8 mouse cellular contexts compared by ENCODE assay signal in genomic region chr9:40871369-40872155, GRCm38 (mm10). TPM values are rescaled to one million over a fixed set of nuclear protein-coding genes. Genes with fewer than 3 reads are reported as not detected.
A peak's percentile ranks its signal among the peaks of the same experiment; 100 is the strongest.
DNase-seq lines count a peak whose midpoint lies in the region; ATAC-seq and TF ChIP-seq lines count a peak whose summit lies in the region.

No protein-coding gene starts in this region.

- H3K9ac ChIP-seq in heart, embryonic 14.5 days (ENCODE audit: low read length) = no peak overlapping the region
- no peak overlapping the region for H3K9ac ChIP-seq in embryonic facial prominence, embryonic 13.5 days
- no peak overlapping the region for H3K9ac ChIP-seq in intestine, postnatal 0 days (ENCODE audit: low read depth, low read length)
- no peak overlapping the region for H3K9ac ChIP-seq in midbrain, postnatal 0 days (replicated peaks; ENCODE audit: low read length, poor library complexity, severe bottlenecking)

- no peak for TF ChIP-seq CTCF in intestine, postnatal 0 days (IDR thresholded peaks at IDR 0.05; ENCODE audit: low read depth)
- TF ChIP-seq CTCF in midbrain, postnatal 0 days (IDR thresholded peaks at IDR 0.05) = no peak

- H3K36me3 ChIP-seq in heart, embryonic 14.5 days (ENCODE audit: control insufficient read depth, insufficient read depth, low read length) = no peaks in the 10 kb centered on the region
- H3K36me3 ChIP-seq in embryonic facial prominence, embryonic 13.5 days = no peaks in the 10 kb centered on the region
- no peaks in the 10 kb centered on the region for H3K36me3 ChIP-seq in intestine, postnatal 0 days (ENCODE audit: control insufficient read depth, insufficient read depth)
- H3K36me3 ChIP-seq in midbrain, postnatal 0 days (ENCODE audit: insufficient read depth, low read length) = no peaks in the 10 kb centered on the region

- peak overlapping the region; percentile 44 for H3K4me2 ChIP-seq in heart, embryonic 14.5 days (ENCODE audit: low read length)
- peak overlapping the region; percentile 32 for H3K4me2 ChIP-seq in embryonic facial prominence, embryonic 13.5 days
- peak overlapping the region; percentile 63 for H3K4me2 ChIP-seq in intestine, postnatal 0 days (replicated peaks; ENCODE audit: low read depth)
- no peak overlapping the region for H3K4me2 ChIP-seq in midbrain, postnatal 0 days (ENCODE audit: low read depth, low read length, poor library complexity, severe bottlenecking)

- DNase-seq in heart, postnatal 10 days = no peak
- no peak for DNase-seq in midbrain, postnatal 0 days (ENCODE audit: low spot score)
- no peak for DNase-seq in gastrocnemius, adult 8-10 months (ENCODE audit: low spot score in 2 of 2)
- DNase-seq in frontal cortex, postnatal 14 days (ENCODE audit: low spot score in 2 of 2) = no peak
- DNase-seq in spleen, postnatal 14 days (ENCODE audit: low spot score in 2 of 2) = no peak

- H3K4me3 ChIP-seq in heart, embryonic 14.5 days (ENCODE audit: control insufficient read depth in 1 of 2, insufficient read depth in 1 of 2, low read depth in 1 of 2, low read length in 2 of 2) = peak overlapping the region; percentile 7 to 12; a peak in 3 of 4 replicates
- peak overlapping the region; percentile 20; the same call in 1 of the 2 replicates for H3K4me3 ChIP-seq in embryonic facial prominence, embryonic 13.5 days
- peak overlapping the region; percentile 35 for H3K4me3 ChIP-seq in intestine, postnatal 0 days (ENCODE audit: low read depth, low read length)
- H3K4me3 ChIP-seq in midbrain, postnatal 0 days (ENCODE audit: low read depth, low read length) = peak overlapping the region; percentile 11; the same call in 1 of the 2 replicates

- H3K27me3 ChIP-seq in heart, embryonic 14.5 days (ENCODE audit: control insufficient read depth, insufficient read depth, low read length) = peaks cover 75% of the 10 kb centered on the region
- peaks cover 82% of the 10 kb centered on the region for H3K27me3 ChIP-seq in embryonic facial prominence, embryonic 13.5 days
- peaks cover 70% of the 10 kb centered on the region for H3K27me3 ChIP-seq in intestine, postnatal 0 days (replicated peaks; ENCODE audit: control insufficient read depth, insufficient read depth, low read length)
- H3K27me3 ChIP-seq in midbrain, postnatal 0 days (ENCODE audit: insufficient read depth, low read length) = peaks cover 48% of the 10 kb centered on the region

- intact Hi-C loops in heart, postnatal 10 days (cut with DNase I) = no loop called here

- peaks cover 0 to 3% of the 10 kb centered on the region in 2 experiments; a peak in 2 of 4 replicates for H3K4me1 ChIP-seq in heart, embryonic 14.5 days (ENCODE audit: control insufficient read depth in 2 of 2, insufficient read depth in 2 of 2, low read length in 2 of 2)
- H3K4me1 ChIP-seq in embryonic facial prominence, embryonic 13.5 days = peaks cover 9% of the 10 kb centered on the region
- no peaks in the 10 kb centered on the region for H3K4me1 ChIP-seq in intestine, postnatal 0 days (replicated peaks; ENCODE audit: control insufficient read depth, insufficient read depth, low read length)
- peaks cover 3% of the 10 kb centered on the region; the same call in 1 of the 2 replicates for H3K4me1 ChIP-seq in midbrain, postnatal 0 days (ENCODE audit: insufficient read depth, low read length)

- no peak for ATAC-seq in heart, embryonic 14.5 days (ENCODE audit: insufficient number of reproducible peaks, insufficient read depth, low FRiP score, low read depth)
- no peak for ATAC-seq in embryonic facial prominence, embryonic 13.5 days (ENCODE audit: insufficient number of reproducible peaks, insufficient read depth, low FRiP score, low TSS enrichment, low read depth)
- ATAC-seq in intestine, postnatal 0 days = no peak
- ATAC-seq in midbrain, postnatal 0 days (ENCODE audit: low FRiP score) = no peak

- no peaks in the 10 kb centered on the region for H3K9me3 ChIP-seq in heart, embryonic 14.5 days (ENCODE audit: control insufficient read depth, low read length)
- H3K9me3 ChIP-seq in embryonic facial prominence, embryonic 13.5 days = no peaks in the 10 kb centered on the region
- H3K9me3 ChIP-seq in intestine, postnatal 0 days (ENCODE audit: control insufficient read depth) = no peaks in the 10 kb centered on the region
- H3K9me3 ChIP-seq in midbrain, postnatal 0 days (ENCODE audit: low read length) = no peaks in the 10 kb centered on the region

- WGBS in heart, embryonic 14.5 days = 2% methylated on average over 34 of the region's 34 CpGs
- WGBS in embryonic facial prominence, embryonic 13.5 days = under 1% methylated on average over 34 of the region's 34 CpGs
- WGBS in intestine, postnatal 0 days = 2% methylated on average over 34 of the region's 34 CpGs
- WGBS in midbrain, postnatal 0 days = under 1% methylated on average over 34 of the region's 34 CpGs

- no peak overlapping the region for H3K27ac ChIP-seq in heart, embryonic 14.5 days (replicated peaks in 1 of 2; ENCODE audit: control insufficient read depth in 1 of 2, insufficient read depth in 1 of 2, low read depth in 2 of 2, low read length in 2 of 2)
- no peak overlapping the region for H3K27ac ChIP-seq in embryonic facial prominence, embryonic 13.5 days
- no peak overlapping the region for H3K27ac ChIP-seq in intestine, postnatal 0 days (ENCODE audit: low read depth, low read length)
- H3K27ac ChIP-seq in midbrain, postnatal 0 days (ENCODE audit: low read depth, low read length) = no peak overlapping the region

RNA-seq across cellular contexts. Expression of gene Bsx, which starts 2.4 kb away (rescaled TPM):
- not detected in 2 replicates for polyA plus RNA-seq in heart, embryonic 14.5 days (2014; fragmentation: Nextera tagmentation; extraction: Ambion mirVana)
- not detected for total RNA-seq in heart, postnatal 10 days (2021)
- not detected in 2 replicates for polyA plus RNA-seq in embryonic facial prominence, embryonic 13.5 days (2015; fragmentation: Nextera tagmentation; extraction: Ambion mirVana)
- not detected in 2 replicates for polyA plus RNA-seq in intestine, postnatal 0 days (2015; fragmentation: Nextera tagmentation; extraction: Ambion mirVana)
- total RNA-seq in midbrain, postnatal 0 days (2014; rRNA removed) = 0.24 TPM in 1 of 2 replicates, not detected in the other
- 1.5 and 2.8 TPM in 2 replicates for polyA plus RNA-seq in midbrain, postnatal 0 days (2015; fragmentation: Nextera tagmentation; extraction: Ambion mirVana)
- total RNA-seq in gastrocnemius, adult 8-10 months (2022) = not detected
